Mouse (Mus musculus) heart, postnatal 4 days (tissue): Measurements from ENCODE around the gene Samd15. TPM values are rescaled to one million over a fixed set of nuclear protein-coding genes. Genes with fewer than 3 reads are reported as not detected.
"Not testable (repeated sequence)": the region's sequence is repeated elsewhere in the genome, so short reads cannot be mapped to it uniquely, and the experiment has no call there.

Experiments
- DNase-seq: peaks from one replicate; pipeline ENCODE4 v3.0.0; 2021
- total RNA-seq, 2 experiments: library from RNA; stranded (reverse); gene quantifications; 2 replicates each; pipeline ENCODE4 v1.2.3; 2021

Gene Samd15
- total RNA-seq = under 1 TPM; 0.17 to 0.45 TPM

- peak; percentile 48 for DNase-seq
Observed at GRCm38 (mm10) chr12:87199206-87199972, at the start of gene Samd15. Gene Samd15, plus strand, starts transcription at chr12:87199723.

DNA sequence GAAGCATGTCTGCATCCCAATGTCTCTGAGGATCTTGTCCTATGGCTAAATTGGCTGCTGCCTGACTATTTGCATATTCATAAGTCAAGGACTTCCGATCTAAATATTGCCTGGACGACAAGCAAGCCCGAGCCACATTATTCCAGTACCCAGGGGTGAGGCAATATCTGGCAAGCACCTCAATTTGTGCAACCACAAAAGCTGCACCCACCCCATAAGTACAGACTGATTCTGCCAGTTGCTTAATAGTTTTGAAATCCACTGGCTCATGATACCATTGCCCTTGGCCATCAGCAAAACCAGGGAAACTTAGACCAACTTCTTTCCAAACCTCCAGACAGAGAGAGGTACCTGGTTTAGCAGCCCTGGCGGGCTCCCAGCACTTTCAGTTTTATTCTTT, 45.1 kb upstream of the Samd15 start:
- not testable (repeated sequence) for DNase-seq

GRCm38 (mm10) chr12:87157361-87157760, 42.2 kb upstream of the Samd15 start:
- no peak for DNase-seq

- DNase-seq = no peak
Observed at GRCm38 (mm10) chr12:87158099-87158498, 41.4 kb upstream of the Samd15 start.

GRCm38 (mm10) chr12:87160310-87160709, 39.2 kb upstream of the Samd15 start:
- DNase-seq = no peak

DNA sequence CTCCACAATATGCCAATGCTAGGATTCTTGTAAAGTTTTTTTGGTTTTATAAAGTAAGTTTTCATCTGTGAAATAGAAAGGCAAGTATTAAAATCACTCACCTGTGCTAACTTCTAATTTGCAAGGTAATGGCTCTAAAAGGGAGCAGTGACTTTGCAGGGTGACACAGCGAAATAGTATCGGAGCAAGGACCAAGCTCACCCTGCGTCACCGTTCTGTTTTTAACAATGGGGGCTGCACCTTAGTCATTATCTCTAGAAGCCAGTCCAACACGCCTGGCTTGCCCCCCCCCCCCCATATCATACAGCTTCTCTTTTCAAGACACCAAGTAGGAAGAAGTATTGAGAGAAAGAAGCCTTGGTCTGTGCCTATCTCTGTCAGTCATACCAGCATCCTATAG, 38.7 kb upstream of the Samd15 start:
- DNase-seq = no peak

DNA sequence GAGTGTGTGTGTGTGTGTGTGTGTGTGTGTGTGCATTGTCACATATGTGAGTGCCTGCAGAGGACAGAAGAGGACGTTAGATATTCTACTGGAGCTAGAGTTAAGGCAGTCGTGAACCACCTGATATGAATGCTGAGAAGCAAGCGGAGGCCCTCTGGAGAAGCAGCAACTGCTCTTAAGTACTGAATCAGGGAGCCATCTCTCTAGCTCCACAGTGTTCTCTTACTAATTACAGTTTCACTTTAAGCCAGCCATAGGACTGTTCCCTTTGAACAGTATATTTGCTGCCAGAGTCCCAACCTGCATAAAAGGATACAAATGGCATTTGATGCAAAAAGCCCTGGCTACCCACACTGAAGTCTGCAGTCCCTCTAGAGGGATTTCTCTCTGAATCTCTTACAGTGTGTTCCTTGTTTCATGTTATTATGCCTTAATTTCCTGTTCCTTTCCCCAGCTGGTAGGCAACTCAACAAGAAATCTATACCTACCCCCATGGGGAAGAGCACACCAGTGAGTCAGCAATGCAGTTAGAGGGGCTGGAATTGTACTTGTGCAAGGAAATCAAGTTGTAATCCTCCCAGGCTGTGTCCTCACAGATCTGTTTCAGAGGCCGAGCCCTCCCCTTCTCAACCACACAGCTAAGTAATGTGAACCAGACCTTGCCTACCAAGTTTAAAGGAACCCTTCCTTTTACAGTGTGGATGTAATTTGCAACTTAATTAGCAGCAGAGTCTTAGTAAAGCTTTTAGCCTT, 24.2 kb upstream of the Samd15 start:
- no peak for DNase-seq

GRCm38 (mm10) chr12:87177631-87178030, 21.9 kb upstream of the Samd15 start:
- DNase-seq = no peak

GRCm38 (mm10) chr12:87193008-87193407, 6.5 kb upstream of the Samd15 start:
- DNase-seq = no peak

GRCm38 (mm10) chr12:87195069-87195468, 4.5 kb upstream of the Samd15 start:
- DNase-seq = no peak

DNA sequence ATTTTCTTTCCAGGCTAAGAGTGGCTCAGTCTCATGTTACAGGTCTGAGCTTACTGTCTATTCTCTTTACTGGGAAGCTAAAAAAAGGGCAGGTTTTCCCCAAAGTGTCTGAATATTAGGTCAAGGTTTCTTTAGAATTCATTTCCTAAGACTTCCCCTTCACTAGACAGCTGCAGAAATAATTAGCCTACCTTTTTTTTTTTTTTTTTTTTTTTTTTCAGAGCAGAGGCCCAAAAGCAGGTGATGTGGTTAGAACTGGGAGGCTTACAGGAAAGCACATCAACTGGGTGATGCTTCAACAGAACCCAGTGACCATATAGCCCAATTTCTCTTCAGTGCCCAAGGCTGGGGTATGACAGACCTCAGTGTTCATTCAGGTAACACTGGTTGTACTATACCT, 3.2 kb upstream of the Samd15 start:
- no peak for DNase-seq

- DNase-seq = no peak
Observed at GRCm38 (mm10) chr12:87198792-87199191, 731 bp upstream of the Samd15 start.

- DNase-seq = peak; percentile 80
Observed at GRCm38 (mm10) chr12:87199973-87200586, 557 bp downstream of the Samd15 start, which contains the start of gene Tmed8. Gene Tmed8, minus strand, starts transcription at chr12:87200454.

GRCm38 (mm10) chr12:87201694-87202093, 2.2 kb downstream of the Samd15 start:
- no peak for DNase-seq

- DNase-seq = not testable (repeated sequence)
Observed at GRCm38 (mm10) chr12:87205789-87206188, 6.3 kb downstream of the Samd15 start.

DNA sequence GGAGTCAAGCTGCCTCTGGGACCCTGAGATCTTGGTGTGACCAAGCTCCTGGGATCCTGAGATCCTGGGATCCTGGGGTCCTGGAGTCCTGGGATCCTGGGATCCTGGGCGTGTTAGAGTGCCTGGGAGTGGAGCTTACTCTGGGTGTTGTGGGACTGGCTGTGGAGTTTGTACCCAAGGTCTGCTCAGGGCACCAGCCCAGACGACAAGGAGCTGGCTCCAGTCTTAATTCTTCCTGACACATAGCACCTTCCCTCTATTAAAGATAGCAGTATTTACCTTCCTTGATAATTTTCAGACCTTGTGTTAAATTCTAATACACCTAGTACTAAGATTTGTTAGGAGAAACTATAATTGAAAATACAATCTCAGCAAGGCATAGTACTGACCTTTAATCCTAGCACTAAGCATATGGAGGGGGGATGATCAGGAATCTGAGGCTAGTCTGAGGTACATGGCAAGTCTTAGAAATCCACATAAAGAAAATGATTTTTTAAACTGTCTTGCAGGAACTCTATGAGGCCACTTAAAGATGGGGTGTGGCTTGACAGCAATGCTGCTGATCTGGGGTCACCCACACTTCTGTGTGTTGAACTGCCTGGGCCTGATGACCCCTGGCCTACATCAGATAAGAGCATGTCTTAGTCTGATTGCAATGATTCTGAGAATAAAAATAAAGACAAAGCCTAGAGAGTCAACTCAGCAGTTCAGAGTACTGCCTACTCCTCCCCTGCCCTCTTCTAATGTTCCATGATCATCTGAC, 13.5 kb downstream of the Samd15 start:
- no peak for DNase-seq

DNA sequence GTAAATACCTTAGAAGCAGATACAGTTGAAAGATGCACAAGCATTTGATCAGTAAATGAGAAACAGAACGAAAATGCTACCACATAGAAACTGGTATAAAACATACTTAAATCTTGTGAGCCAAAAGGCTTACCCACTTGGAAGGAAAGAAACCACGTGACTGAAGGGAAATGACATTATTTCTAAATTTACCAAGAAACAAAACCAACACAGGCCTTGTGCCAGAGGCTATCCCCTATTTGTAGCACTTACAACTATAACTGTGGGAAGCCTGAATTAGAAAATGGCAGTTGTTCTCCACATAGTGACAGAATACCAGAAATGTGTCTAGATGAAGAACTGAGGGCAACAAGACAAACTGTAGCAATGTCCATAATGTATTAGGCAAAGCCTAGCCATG, 16.5 kb downstream of the Samd15 start:
- no peak for DNase-seq

DNA sequence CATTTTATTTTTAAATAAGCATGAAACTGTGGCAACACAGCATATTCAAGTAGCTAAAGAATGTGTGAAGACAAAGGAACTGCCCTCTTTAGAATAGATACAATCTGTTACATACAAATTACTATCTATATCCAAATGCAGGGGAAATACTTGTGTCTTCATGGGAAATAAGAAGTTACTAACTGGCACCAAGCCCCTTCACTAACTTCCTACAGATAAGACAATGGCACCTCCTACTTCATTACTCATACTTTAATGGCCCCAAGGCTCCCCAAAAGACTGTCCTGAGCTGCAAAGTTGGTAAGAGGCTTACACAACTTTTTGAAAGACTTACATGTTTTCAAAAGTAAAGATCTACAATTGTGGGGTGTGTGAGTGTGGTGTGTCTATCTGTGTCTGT, 18.1 kb downstream of the Samd15 start:
- no peak for DNase-seq

DNA sequence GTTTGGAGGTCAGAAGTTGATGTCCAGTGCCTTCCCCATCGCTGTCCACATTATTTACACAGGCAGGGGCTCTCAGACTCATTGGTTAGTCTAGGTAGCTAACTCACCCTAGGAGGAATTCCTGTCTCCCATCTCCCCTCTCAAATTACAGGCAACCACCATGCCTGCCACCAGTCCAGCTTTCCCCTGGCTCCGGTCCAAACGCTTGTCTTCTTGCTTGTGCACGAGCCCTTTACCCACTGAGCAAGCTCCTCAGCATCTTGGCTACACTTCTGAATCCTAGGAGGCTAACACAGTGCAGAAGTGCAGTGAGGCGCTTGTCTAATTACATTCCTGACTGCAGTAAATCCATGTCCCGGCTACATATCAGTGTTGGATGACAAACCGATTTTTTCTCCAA, 19.8 kb downstream of the Samd15 start:
- peak; percentile 36 for DNase-seq

GRCm38 (mm10) chr12:87224950-87225349, 25.4 kb downstream of the Samd15 start:
- DNase-seq = no peak

- DNase-seq = no peak
Observed at GRCm38 (mm10) chr12:87226801-87227200, 27.3 kb downstream of the Samd15 start.

DNA sequence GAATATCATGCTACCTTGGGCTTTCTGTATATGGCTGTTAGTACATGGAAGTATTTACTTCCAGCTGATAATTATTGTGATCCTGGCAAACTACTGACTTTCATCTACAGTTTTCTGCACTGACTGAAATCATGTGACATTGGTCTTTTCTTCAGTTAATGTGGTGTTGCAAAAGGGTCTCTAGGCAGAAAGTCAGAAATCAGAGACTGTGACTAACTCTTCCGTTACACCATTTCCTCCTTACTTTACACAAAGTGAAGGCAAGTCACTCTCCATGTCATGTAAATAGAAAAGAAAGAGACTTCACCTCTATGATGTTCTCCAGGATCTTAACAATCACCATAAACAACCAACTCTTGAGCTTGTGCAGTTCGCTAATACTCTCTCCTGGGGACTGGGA, 30.1 kb downstream of the Samd15 start:
- DNase-seq = no peak
